ENCODE assay signal across 8 mouse cellular contexts in genomic region chr5:31221304-31221945, GRCm38 (mm10). TPM values are rescaled to one million over a fixed set of nuclear protein-coding genes. Genes with fewer than 3 reads are reported as not detected.
DNase-seq lines count a peak whose midpoint lies in the region; ATAC-seq and TF ChIP-seq lines count a peak whose summit lies in the region.

No protein-coding gene starts in this region.

- peak; percentile 60 to 67 for DNase-seq in cerebellum, postnatal 10 days
- no peak for DNase-seq in cerebellum, adult 8-10 months
- peak; percentile 27 for DNase-seq in heart, postnatal 4 days
- DNase-seq in naive thymus-derived CD4-positive, alpha-beta T cell, adult 2 months (ENCODE audit: low read depth): peak; percentile 46
- no peak for DNase-seq in ovary, postnatal 10 days (ENCODE audit: low spot score)

- H3K36me3 ChIP-seq in E14TG2a.4 (ENCODE audit: insufficient read depth, low read length): 0 out of 2 replicates have a peak, but pooled peaks cover 2% of the 10 kb centered on the region
- no peaks in the 10 kb centered on the region for H3K36me3 ChIP-seq in limb, embryonic 13.5 days

- peak overlapping the region; percentile 100 for H3K4me3 ChIP-seq in E14TG2a.4 (replicated peaks; ENCODE audit: low read length)
- peak overlapping the region; percentile 99 for H3K4me3 ChIP-seq in limb, embryonic 13.5 days

- H3K9ac ChIP-seq in limb, embryonic 13.5 days: peak overlapping the region; percentile 76

- no peaks in the 10 kb centered on the region for H3K9me3 ChIP-seq in E14TG2a.4 (ENCODE audit: low read length)
- no peaks in the 10 kb centered on the region for H3K9me3 ChIP-seq in limb, embryonic 13.5 days

- H3K4me2 ChIP-seq in limb, embryonic 13.5 days (replicated peaks): peak overlapping the region; percentile 76

- H3K4me1 ChIP-seq in E14TG2a.4 (replicated peaks; ENCODE audit: low read depth, low read length): peaks cover 27% of the 10 kb centered on the region
- H3K4me1 ChIP-seq in limb, embryonic 13.5 days: peaks cover 9% of the 10 kb centered on the region

- H3K27ac ChIP-seq in limb, embryonic 13.5 days: peak overlapping the region; percentile 92

- WGBS in limb, embryonic 13.5 days: 15% methylated on average over 11 of the region's 11 CpGs

- H3K27me3 ChIP-seq in E14TG2a.4 (ENCODE audit: insufficient read depth, low read length): no peaks in the 10 kb centered on the region
- H3K27me3 ChIP-seq in limb, embryonic 13.5 days: no peaks in the 10 kb centered on the region

- peak; percentile 32; the same call in 1 of the 2 replicates for TF ChIP-seq CTCF in E14TG2a.4 (conservative IDR thresholded peaks at IDR 0.05; ENCODE audit: low read length)

- peak; percentile 31; the same call in 1 of the 2 replicates for ATAC-seq in common myeloid progenitor, adult 5-6 weeks (replicated peaks; ENCODE audit: low read depth, poor library complexity, severe bottlenecking)
- no peak for ATAC-seq in limb, embryonic 13.5 days (ENCODE audit: low FRiP score, low read depth)

RNA-seq across cellular contexts. Expression of gene Ppm1g, which starts 0.9 kb away (rescaled TPM):
- 208 and 271 TPM in 2 replicates for total RNA-seq in common myeloid progenitor, adult 5-6 weeks (2017)
- 10 to 100 TPM; 94.7 to 97.0 TPM for total RNA-seq in heart, postnatal 4 days (2021)
- polyA plus RNA-seq in limb, embryonic 13.5 days (2015; fragmentation: Nextera tagmentation; extraction: Ambion mirVana): 131 and 133 TPM in 2 replicates

RNA-seq across cellular contexts. Expression of gene Nrbp1, which starts 19.2 kb away (rescaled TPM):
- total RNA-seq in common myeloid progenitor, adult 5-6 weeks (2017): 84.4 and 94.5 TPM in 2 replicates
- total RNA-seq in heart, postnatal 4 days (2021): 10 to 100 TPM; 88.1 to 90.0 TPM
- polyA plus RNA-seq in limb, embryonic 13.5 days (2015; fragmentation: Nextera tagmentation; extraction: Ambion mirVana): 165 and 166 TPM in 2 replicates

RNA-seq across cellular contexts. Expression of gene Zfp513, which starts 19.3 kb away (rescaled TPM):
- 5.8 and 6.5 TPM in 2 replicates for total RNA-seq in common myeloid progenitor, adult 5-6 weeks (2017)
- 10 to 100 TPM; 13.7 to 14.4 TPM for total RNA-seq in heart, postnatal 4 days (2021)
- polyA plus RNA-seq in limb, embryonic 13.5 days (2015; fragmentation: Nextera tagmentation; extraction: Ambion mirVana): 10.9 and 11.0 TPM in 2 replicates

RNA-seq across cellular contexts. Expression of gene Gm9970, which starts 19.6 kb away (rescaled TPM):
- not detected in 2 replicates for total RNA-seq in common myeloid progenitor, adult 5-6 weeks (2017)
- not detected for total RNA-seq in heart, postnatal 4 days (2021)
- 0.38 and 0.48 TPM in 2 replicates for polyA plus RNA-seq in limb, embryonic 13.5 days (2015; fragmentation: Nextera tagmentation; extraction: Ambion mirVana)

RNA-seq across cellular contexts. Expression of gene Eif2b4, which starts 28.2 kb away (rescaled TPM):
- 32.4 and 39.6 TPM in 2 replicates for total RNA-seq in common myeloid progenitor, adult 5-6 weeks (2017)
- total RNA-seq in heart, postnatal 4 days (2021): 10 to 100 TPM; 38.6 to 39.4 TPM
- polyA plus RNA-seq in limb, embryonic 13.5 days (2015; fragmentation: Nextera tagmentation; extraction: Ambion mirVana): 72.6 and 76.3 TPM in 2 replicates

Comparison
In these comparisons a context has a peak if more than half of its experiments do, and no peak if none do; other contexts are left out.
1. DNase-seq: peak in cerebellum, postnatal 10 days (2 of 2), heart, postnatal 4 days (single experiment) and naive thymus-derived CD4-positive, alpha-beta T cell, adult 2 months (single experiment); none in cerebellum, adult 8-10 months (single experiment) and ovary, postnatal 10 days (single experiment).